Mouse (Mus musculus): ENCODE data around the gene BC034090. TPM values are rescaled to one million over a fixed set of nuclear protein-coding genes. Genes with fewer than 3 reads are reported as not detected.
"Not testable (repeated sequence)": the region's sequence is repeated elsewhere in the genome, so short reads cannot be mapped to it uniquely, and the experiment has no call there.

The BC034090 gene
- total RNA-seq, 2 experiments from 2014 or later: 7.9 to 8.2 TPM

DNA sequence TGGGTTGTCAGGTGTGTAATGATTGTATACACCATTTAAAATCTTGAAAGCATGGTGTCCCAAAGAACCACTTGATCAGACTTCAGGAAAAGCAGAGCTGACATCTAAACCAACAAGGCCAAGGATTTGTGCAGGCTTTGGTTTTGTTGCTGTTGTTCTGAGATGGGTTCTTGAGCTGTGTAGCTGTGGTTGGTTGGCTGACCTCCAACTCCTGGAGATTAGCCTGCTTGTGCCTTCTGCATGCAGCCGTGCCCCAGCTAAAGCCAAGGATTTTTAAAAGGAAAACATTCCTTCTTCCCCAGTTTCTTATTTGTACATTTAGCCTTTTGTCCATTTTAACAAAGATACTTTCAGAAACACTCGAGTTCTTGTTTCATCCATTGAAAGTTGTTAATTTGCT is 52.6 kb downstream of the BC034090 start:
- no peak for DNase-seq (ENCODE audit: low spot score in 2 of 2)
- TF ChIP-seq CTCF (conservative IDR thresholded peaks at IDR 0.05): no peak
- Histone ChIP-seq H3K4me3 (no peak overlapping the region), H3K27ac (peak overlapping the region; percentile 84; the same call in 1 of the 2 replicates)

GRCm38 (mm10) chr1:155191219-155191618 is 53.0 kb downstream of the BC034090 start:
- peak overlapping the region; percentile 84; the same call in 1 of the 2 replicates for H3K27ac ChIP-seq

GRCm38 (mm10) chr1:155188656-155189055 is 55.6 kb downstream of the BC034090 start:
- Histone ChIP-seq H3K4me3 (no peak overlapping the region), H3K27ac (no peak overlapping the region)
- no peak for DNase-seq (ENCODE audit: low spot score in 2 of 2)
- no peak for TF ChIP-seq CTCF (conservative IDR thresholded peaks at IDR 0.05)

More at GRCm38 (mm10) chr1:155191219-155191618, 53.0 kb downstream of the BC034090 start:
- no peak for TF ChIP-seq CTCF (conservative IDR thresholded peaks at IDR 0.05)
- no peak overlapping the region for H3K4me3 ChIP-seq
- no peak for DNase-seq (ENCODE audit: low spot score in 2 of 2)

DNA sequence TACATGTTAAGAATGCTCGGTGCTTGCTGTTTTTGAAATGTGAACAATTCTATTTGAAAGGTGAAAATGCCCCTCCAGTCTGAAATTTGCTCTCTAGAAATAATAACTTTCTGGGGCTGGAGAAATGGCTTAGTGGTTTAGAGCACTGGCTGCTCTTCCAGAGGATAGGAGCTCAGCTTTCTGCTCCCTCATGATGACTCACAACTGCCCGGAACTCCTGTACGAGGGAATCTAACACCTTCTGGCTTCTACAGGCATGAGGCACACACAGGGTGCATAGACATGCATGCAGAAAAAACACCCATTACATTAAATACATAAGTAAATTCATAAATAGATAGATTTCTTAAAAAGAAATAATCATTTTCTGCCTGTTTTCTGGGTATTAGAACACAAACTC is 60.1 kb downstream of the BC034090 start:
- Histone ChIP-seq H3K27ac (no peak overlapping the region), H3K4me3 (no peak overlapping the region)
- no peak for TF ChIP-seq CTCF (conservative IDR thresholded peaks at IDR 0.05)
- no peak for DNase-seq (ENCODE audit: low spot score in 2 of 2)

- H3K4me3 ChIP-seq: no peak overlapping the region
- H3K27ac ChIP-seq: peak overlapping the region; percentile 16; the same call in 1 of the 2 replicates
- peak in 1 of 2 experiments; percentile 40 for DNase-seq (ENCODE audit: low spot score in 2 of 2)
- TF ChIP-seq CTCF (conservative IDR thresholded peaks at IDR 0.05): no peak
Observed at GRCm38 (mm10) chr1:155178192-155178924, 65.9 kb downstream of the BC034090 start.

GRCm38 (mm10) chr1:155174424-155174823 is 69.8 kb downstream of the BC034090 start:
- no peak for TF ChIP-seq CTCF (conservative IDR thresholded peaks at IDR 0.05)
- no peak for DNase-seq (ENCODE audit: low spot score in 2 of 2)
- no peak overlapping the region for H3K27ac ChIP-seq
- H3K4me3 ChIP-seq: no peak overlapping the region

GRCm38 (mm10) chr1:155173644-155174016 is 70.6 kb downstream of the BC034090 start:
- H3K27ac ChIP-seq; DNase-seq (ENCODE audit: low spot score in 2 of 2); H3K4me3 ChIP-seq: not testable (repeated sequence)

DNA sequence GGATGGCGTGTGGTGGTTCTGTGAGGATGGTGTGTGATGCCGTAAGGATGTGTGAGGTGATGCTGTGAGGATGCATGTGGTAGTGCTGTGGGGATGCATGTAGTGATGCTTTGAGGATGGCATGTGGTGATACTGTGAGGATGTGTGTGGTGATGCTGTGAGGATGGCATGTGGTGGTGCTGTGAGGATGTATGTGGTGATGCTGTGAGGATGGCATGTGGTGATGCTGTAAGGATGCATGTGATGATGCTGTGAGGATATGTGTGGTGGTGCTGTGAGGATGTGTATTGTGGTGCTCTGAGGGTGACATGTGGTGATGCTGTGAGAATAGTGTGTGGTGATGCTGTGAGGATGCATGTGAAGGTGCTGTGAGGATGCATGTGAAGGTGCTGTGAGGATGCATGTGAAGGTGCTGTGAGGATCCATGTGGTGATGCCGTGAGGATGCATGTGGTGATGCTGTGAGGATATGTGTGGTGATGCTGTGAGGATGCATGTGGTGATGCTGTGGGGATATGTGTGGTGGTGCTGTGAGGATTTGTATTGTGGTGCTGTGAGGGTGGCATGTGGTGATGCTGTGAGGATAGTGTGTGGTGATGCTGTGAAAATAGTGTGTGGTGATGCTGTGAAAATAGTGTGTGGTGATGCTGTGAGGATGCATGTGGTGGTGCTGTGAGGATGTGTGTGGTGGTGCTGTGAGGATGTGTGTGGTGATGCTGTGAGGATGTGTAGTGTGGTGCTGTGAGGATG is 71.2 kb downstream of the BC034090 start:
- no peak for TF ChIP-seq CTCF (conservative IDR thresholded peaks at IDR 0.05)
- no peak overlapping the region for H3K4me3 ChIP-seq
- H3K27ac ChIP-seq: no peak overlapping the region; the same call in 1 of the 2 replicates

DNA sequence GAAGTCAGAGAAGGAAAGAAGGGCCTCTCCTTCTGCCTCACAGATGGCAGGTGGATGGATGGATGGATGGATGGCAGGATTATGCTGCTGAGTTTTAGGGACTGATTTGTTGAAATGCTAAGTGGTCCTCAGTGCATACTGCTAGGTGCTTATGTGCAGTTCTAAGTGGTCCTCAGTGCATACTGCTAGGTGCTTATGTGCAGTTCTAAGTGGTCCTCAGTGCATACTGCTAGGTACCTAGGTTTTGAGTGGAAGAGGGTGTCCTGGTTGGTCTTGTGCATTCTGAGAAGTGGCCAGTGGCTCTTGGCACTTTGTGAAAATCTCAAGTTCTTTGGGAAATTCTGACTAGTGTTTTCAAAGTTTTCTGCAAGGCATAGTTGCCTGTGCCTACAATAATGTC is 74.3 kb downstream of the BC034090 start:
- H3K4me3 ChIP-seq: no peak overlapping the region
- no peak overlapping the region for H3K27ac ChIP-seq
- no peak for TF ChIP-seq CTCF (conservative IDR thresholded peaks at IDR 0.05)
- no peak for DNase-seq (ENCODE audit: low spot score in 2 of 2)

More for the DNA sequence above, 71.2 kb downstream of the BC034090 start:
- DNase-seq (ENCODE audit: low spot score in 2 of 2): no peak

GRCm38 (mm10) chr1:155167453-155167852 is 76.8 kb downstream of the BC034090 start:
- H3K27ac ChIP-seq: peak overlapping the region; percentile 75
- H3K4me3 ChIP-seq: no peak overlapping the region
- no peak for TF ChIP-seq CTCF (conservative IDR thresholded peaks at IDR 0.05)
- peak in 1 of 2 experiments; percentile 26 for DNase-seq (ENCODE audit: low spot score in 2 of 2)

Other genes with a start within 250 kb of the BC034090 start
- gene Ier5, start 144.8 kb downstream of the BC034090 start, total RNA-seq (2021): 10 to 100 TPM; 26.5 to 28.1 TPM
- 1 to 10 TPM; 3.2 to 3.3 TPM for gene Mr1, start 97.6 kb downstream of the BC034090 start, total RNA-seq (2021)
- gene Stx6, start 85.7 kb downstream of the BC034090 start, total RNA-seq (2021): 100 to 1,000 TPM; 124 to 129 TPM
- gene Xpr1, start 173.0 kb upstream of the BC034090 start, total RNA-seq (2021): 10 to 100 TPM; 91.0 to 94.0 TPM